Mouse (Mus musculus): Measurements from ENCODE around the gene Car10.

Gene Car10

GRCm38 (mm10) chr11:93587788-93588187, 490.0 kb downstream of the Car10 start:
- DNase-seq (ENCODE audit: low read depth, low spot score), result no peak
- Histone ChIP-seq H3K27me3 (ENCODE audit: control insufficient read depth, insufficient read depth, low read length, poor library complexity, severe bottlenecking) (no peaks in the 10 kb centered on the region), H3K36me3 (ENCODE audit: control insufficient read depth, insufficient read depth, low read length, poor library complexity, severe bottlenecking) (no peaks in the 10 kb centered on the region)

- no peaks in the 10 kb centered on the region for H3K36me3 ChIP-seq (ENCODE audit: control insufficient read depth, insufficient read depth, low read length, poor library complexity, severe bottlenecking)
- DNase-seq (ENCODE audit: low read depth, low spot score), result no peak
- no peaks in the 10 kb centered on the region for H3K27me3 ChIP-seq (ENCODE audit: control insufficient read depth, insufficient read depth, low read length, poor library complexity, severe bottlenecking)
Measured at GRCm38 (mm10) chr11:93590652-93591051, 492.8 kb downstream of the Car10 start.

DNA sequence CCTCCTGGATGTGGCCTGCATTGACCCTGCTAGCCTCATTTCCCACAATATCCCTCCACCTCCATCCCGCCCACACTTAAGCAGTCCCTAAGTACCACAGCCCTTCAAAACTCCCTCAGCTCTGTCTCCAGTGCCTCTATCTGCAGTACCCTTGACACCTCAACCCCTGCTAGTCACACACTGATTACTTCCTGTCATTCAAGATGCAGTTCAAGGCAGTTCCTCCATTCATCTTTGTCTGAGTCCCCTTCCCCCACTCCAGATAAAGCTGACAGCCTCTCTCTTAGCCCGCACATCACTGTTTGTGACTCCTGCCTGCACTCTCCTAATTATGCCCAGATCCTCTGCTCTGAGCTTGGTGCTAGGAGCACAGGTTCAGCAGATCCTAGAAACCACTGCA, 496.2 kb downstream of the Car10 start:
- H3K27me3 ChIP-seq (ENCODE audit: control insufficient read depth, insufficient read depth, low read length, poor library complexity, severe bottlenecking), result 0 out of 2 replicates have a peak, but pooled peaks cover 2% of the 10 kb centered on the region
- no peaks in the 10 kb centered on the region for H3K36me3 ChIP-seq (ENCODE audit: control insufficient read depth, insufficient read depth, low read length, poor library complexity, severe bottlenecking)
- no peak for DNase-seq (ENCODE audit: low read depth, low spot score)

DNA sequence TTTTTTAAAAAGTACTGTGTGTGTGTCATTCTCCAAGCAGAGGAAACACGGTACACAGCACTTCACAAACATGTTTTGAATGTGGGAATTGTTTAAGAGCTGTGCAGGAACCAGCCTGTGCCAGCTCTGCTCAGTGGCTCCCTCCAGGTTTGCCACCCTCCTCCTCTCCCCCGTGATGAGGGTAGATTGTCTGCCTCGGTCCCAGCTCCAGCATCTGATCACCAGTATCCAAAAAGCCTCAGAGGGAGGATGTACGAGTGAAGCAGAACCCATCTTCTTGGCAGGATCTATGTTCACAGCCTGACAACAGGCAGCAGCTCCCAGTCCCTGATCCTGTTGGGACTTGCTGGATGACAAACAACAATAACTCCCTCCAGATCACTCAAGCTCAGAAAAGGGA, 500.3 kb downstream of the Car10 start:
- H3K36me3 ChIP-seq (ENCODE audit: control insufficient read depth, insufficient read depth, low read length, poor library complexity, severe bottlenecking), result no peaks in the 10 kb centered on the region
- 0 out of 2 replicates have a peak, but pooled peaks cover 2% of the 10 kb centered on the region for H3K27me3 ChIP-seq (ENCODE audit: control insufficient read depth, insufficient read depth, low read length, poor library complexity, severe bottlenecking)
- no peak for DNase-seq (ENCODE audit: low read depth, low spot score)

- DNase-seq (ENCODE audit: low read depth, low spot score), result no peak
- Histone ChIP-seq H3K36me3 (ENCODE audit: control insufficient read depth, insufficient read depth, low read length, poor library complexity, severe bottlenecking) (no peaks in the 10 kb centered on the region), H3K27me3 (ENCODE audit: control insufficient read depth, insufficient read depth, low read length, poor library complexity, severe bottlenecking) (0 out of 2 replicates have a peak, but pooled peaks cover 2% of the 10 kb centered on the region)
Measured at GRCm38 (mm10) chr11:93599755-93600154, 501.9 kb downstream of the Car10 start.

- no peaks in the 10 kb centered on the region for H3K36me3 ChIP-seq (ENCODE audit: control insufficient read depth, insufficient read depth, low read length, poor library complexity, severe bottlenecking)
Measured at GRCm38 (mm10) chr11:93603575-93603974, 505.7 kb downstream of the Car10 start.

DNA sequence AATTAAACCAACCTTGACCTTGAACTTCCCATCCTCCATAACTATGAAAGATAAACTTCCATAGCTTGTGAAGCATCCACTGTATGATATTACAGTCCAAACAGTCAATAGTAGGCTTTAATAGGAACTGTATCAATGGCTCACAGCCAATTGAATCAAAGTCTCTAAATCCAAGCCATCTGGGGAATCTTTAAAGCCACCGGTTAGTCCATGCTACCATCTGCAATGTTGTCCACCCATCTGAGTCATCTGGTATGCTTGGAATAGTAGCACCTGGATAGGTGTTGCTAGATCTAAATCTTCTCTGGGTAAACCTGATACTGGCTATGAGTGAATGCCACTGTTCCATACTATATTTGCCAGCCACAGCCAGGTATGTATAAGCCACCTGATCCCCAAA, 509.3 kb downstream of the Car10 start:
- DNase-seq (ENCODE audit: low read depth, low spot score), result no peak
- no peaks in the 10 kb centered on the region for H3K36me3 ChIP-seq (ENCODE audit: control insufficient read depth, insufficient read depth, low read length, poor library complexity, severe bottlenecking)
- H3K27me3 ChIP-seq (ENCODE audit: control insufficient read depth, insufficient read depth, low read length, poor library complexity, severe bottlenecking), result no peaks in the 10 kb centered on the region

More at GRCm38 (mm10) chr11:93603575-93603974, 505.7 kb downstream of the Car10 start:
- DNase-seq (ENCODE audit: low read depth, low spot score), result no peak
- no peaks in the 10 kb centered on the region for H3K27me3 ChIP-seq (ENCODE audit: control insufficient read depth, insufficient read depth, low read length, poor library complexity, severe bottlenecking)

DNA sequence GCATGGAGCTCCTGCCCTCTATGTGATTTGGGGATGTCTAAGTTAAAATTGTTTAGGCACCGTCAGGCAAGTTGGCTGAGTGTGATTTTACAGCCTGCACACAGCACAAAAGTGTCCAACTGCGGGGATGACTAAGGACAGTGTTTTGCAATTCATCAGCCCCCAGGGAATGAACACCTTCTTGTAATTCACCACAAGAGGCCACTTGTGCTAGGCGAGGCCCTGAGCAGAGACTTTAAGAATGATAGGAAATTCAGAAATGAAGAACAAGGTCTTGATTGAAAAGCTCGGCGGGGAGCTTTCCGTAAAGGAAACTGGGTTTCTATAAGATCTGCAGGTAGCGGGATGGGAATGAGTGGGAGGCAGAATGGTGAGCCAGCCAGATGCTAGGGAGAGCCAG, 510.9 kb downstream of the Car10 start:
- no peak for DNase-seq (ENCODE audit: low read depth, low spot score)
- H3K27me3 ChIP-seq (ENCODE audit: control insufficient read depth, insufficient read depth, low read length, poor library complexity, severe bottlenecking), result no peaks in the 10 kb centered on the region
- no peaks in the 10 kb centered on the region for H3K36me3 ChIP-seq (ENCODE audit: control insufficient read depth, insufficient read depth, low read length, poor library complexity, severe bottlenecking)

DNA sequence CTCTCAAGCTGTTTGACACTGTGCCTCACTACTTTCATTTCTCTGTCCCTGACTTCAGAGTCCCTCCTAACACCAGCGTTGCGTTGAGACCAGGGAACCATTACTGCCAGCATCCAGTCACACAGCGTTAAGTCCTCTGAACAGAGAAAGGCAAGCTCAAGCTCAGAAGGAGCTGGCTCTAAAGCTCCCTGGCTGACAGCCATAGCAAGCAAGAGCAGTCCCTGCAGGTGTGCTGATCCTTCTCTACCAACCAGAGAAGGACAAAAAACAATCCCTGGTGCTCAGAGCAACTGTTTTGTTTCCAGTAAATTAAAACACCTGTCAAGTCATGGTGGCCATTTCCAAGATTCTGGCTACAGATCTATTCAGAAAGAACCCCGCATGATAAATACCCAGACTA, 514.2 kb downstream of the Car10 start:
- Histone ChIP-seq H3K36me3 (ENCODE audit: control insufficient read depth, insufficient read depth, low read length, poor library complexity, severe bottlenecking) (no peaks in the 10 kb centered on the region), H3K27me3 (ENCODE audit: control insufficient read depth, insufficient read depth, low read length, poor library complexity, severe bottlenecking) (no peaks in the 10 kb centered on the region)
- no peak for DNase-seq (ENCODE audit: low read depth, low spot score)

DNA sequence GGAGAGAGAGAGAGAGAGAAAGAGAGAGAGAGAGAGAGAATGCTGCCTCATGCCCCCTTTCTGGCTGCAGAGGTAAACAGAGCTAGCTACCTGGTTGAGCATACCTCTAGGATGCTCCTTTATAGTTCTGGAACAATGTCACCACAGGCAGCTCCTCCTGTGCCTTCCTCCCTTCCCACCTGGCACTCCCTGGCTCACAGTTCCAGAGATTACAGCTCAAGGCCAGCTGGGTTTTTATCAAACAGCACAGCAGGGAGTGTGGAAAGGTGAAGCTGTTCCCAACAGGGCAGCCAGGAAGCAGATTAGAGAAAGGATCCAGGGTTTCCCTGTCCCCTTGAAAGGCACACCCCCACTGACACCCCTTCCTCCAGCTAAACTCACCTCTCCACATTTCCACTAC, 517.0 kb downstream of the Car10 start:
- DNase-seq (ENCODE audit: low read depth, low spot score), result no peak
- Histone ChIP-seq H3K27me3 (ENCODE audit: control insufficient read depth, insufficient read depth, low read length, poor library complexity, severe bottlenecking) (no peaks in the 10 kb centered on the region), H3K36me3 (ENCODE audit: control insufficient read depth, insufficient read depth, low read length, poor library complexity, severe bottlenecking) (no peaks in the 10 kb centered on the region)

DNA sequence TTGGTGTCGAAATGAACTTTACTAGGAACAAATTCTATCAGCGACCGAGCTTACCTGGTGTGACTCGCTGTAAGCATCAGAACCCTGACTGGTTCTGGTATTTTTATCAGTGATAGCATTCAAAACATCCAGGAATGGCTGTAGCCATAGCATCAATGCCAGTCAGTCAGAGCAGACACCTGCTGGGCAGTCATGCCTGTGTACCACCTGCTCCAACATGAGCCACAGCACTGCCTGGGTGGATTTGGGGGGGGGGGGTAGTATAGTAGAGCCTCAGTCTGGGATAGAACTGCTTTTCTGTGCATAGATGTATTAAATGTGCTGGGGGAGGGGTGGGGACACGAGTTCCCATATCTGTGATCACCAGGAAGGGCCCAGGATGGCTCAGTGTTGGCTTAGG, 525.8 kb downstream of the Car10 start:
- no peaks in the 10 kb centered on the region; the same call in 1 of the 2 replicates for H3K27me3 ChIP-seq (ENCODE audit: control insufficient read depth, insufficient read depth, low read length, poor library complexity, severe bottlenecking)
- no peak for DNase-seq (ENCODE audit: low read depth, low spot score)
- H3K36me3 ChIP-seq (ENCODE audit: control insufficient read depth, insufficient read depth, low read length, poor library complexity, severe bottlenecking), result no peaks in the 10 kb centered on the region

GRCm38 (mm10) chr11:93639410-93639809, 541.6 kb downstream of the Car10 start:
- no peak for DNase-seq (ENCODE audit: low read depth, low spot score)

DNA sequence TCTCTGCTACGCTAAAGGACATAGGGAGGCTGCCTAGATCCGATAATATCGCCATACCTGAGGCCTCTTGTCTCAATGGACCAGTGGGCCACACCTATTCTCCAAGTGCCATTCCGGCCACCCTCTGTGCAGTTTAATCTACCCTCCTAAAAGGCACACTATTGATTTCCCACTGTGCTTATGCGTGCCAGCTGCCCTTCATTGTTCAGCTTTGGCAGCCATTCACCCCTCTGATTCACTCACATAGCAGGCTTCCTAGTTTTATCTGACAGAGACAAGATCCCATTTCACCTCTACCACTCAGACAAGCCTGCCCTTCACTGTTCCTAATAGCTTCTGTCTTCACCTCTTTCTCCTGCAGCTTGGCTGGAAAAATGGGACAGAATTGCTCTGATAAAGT, 543.1 kb downstream of the Car10 start:
- H3K27me3 ChIP-seq (ENCODE audit: control insufficient read depth, insufficient read depth, low read length, poor library complexity, severe bottlenecking), result no peaks in the 10 kb centered on the region
- no peaks in the 10 kb centered on the region for H3K36me3 ChIP-seq (ENCODE audit: control insufficient read depth, insufficient read depth, low read length, poor library complexity, severe bottlenecking)
- DNase-seq (ENCODE audit: low read depth, low spot score), result no peak

More at GRCm38 (mm10) chr11:93639410-93639809, 541.6 kb downstream of the Car10 start:
- Histone ChIP-seq H3K36me3 (ENCODE audit: control insufficient read depth, insufficient read depth, low read length, poor library complexity, severe bottlenecking) (no peaks in the 10 kb centered on the region), H3K27me3 (ENCODE audit: control insufficient read depth, insufficient read depth, low read length, poor library complexity, severe bottlenecking) (no peaks in the 10 kb centered on the region)

- no peak for DNase-seq (ENCODE audit: low read depth, low spot score)
- Histone ChIP-seq H3K27me3 (ENCODE audit: control insufficient read depth, insufficient read depth, low read length, poor library complexity, severe bottlenecking) (no peaks in the 10 kb centered on the region), H3K36me3 (ENCODE audit: control insufficient read depth, insufficient read depth, low read length, poor library complexity, severe bottlenecking) (no peaks in the 10 kb centered on the region)
Measured at GRCm38 (mm10) chr11:93642331-93642730, 544.5 kb downstream of the Car10 start.

DNA sequence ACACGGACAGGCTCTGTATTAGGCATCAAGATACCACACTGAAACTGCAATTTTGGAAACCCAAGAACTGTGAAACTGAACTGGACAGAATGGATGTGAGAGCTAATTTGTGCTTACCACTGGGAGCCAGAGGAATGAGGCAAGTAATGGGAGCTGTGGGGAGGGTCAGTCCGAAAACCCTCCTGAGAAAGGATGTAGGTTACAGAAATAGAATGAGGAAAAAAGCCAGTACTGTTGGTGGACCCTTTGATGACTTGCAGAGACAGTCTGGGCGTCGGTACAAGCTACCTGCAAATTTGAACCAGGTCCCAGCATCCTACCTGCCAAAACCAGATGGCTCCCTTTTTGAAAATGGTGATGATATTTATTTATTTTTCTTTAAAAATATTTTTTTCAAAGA, 545.2 kb downstream of the Car10 start:
- no peak for DNase-seq (ENCODE audit: low read depth, low spot score)
- no peaks in the 10 kb centered on the region for H3K36me3 ChIP-seq (ENCODE audit: control insufficient read depth, insufficient read depth, low read length, poor library complexity, severe bottlenecking)

GRCm38 (mm10) chr11:93643436-93643835, 545.6 kb downstream of the Car10 start:
- H3K27me3 ChIP-seq (ENCODE audit: control insufficient read depth, insufficient read depth, low read length, poor library complexity, severe bottlenecking), result no peaks in the 10 kb centered on the region
- H3K36me3 ChIP-seq (ENCODE audit: control insufficient read depth, insufficient read depth, low read length, poor library complexity, severe bottlenecking), result no peaks in the 10 kb centered on the region
- no peak for DNase-seq (ENCODE audit: low read depth, low spot score)

More for the DNA sequence above, 545.2 kb downstream of the Car10 start:
- no peaks in the 10 kb centered on the region for H3K27me3 ChIP-seq (ENCODE audit: control insufficient read depth, insufficient read depth, low read length, poor library complexity, severe bottlenecking)

Measured in splenic B cell, adult 2 months (primary cell).